Mouse (Mus musculus) midbrain, embryonic 15.5 days (tissue): Measurements from ENCODE around the gene Olfr1216. TPM values are rescaled to one million over a fixed set of nuclear protein-coding genes. Genes with fewer than 3 reads are reported as not detected.
"Not testable (repeated sequence)": the region's sequence is repeated elsewhere in the genome, so short reads cannot be mapped to it uniquely, and the experiment has no call there.

Experiments
- ATAC-seq: fragments of 200-750 bp; cut with Nextera tagmentation; replicated peaks from 2 replicates; pipeline ENCODE4 v1.8.0; 2017; ENCODE audit warnings: moderate TSS enrichment
- H3K27ac ChIP-seq: fragments of 300-500 bp; sonication (generic); 2 replicates; pipeline ENCODE4 v1.5.1; 2015; ENCODE audit warnings: mild to moderate bottlenecking, inconsistent platforms
- H3K27me3 ChIP-seq: fragments of 300-500 bp; sonication (generic); replicated peaks from 2 replicates; pipeline ENCODE4 v1.6.1; 2015; ENCODE audit warnings: inconsistent platforms
- H3K36me3 ChIP-seq: fragments of 300-500 bp; sonication (generic); replicated peaks from 2 replicates; pipeline ENCODE4 v1.6.1; 2015; ENCODE audit warnings: inconsistent platforms
- H3K4me1 ChIP-seq: fragments of 300-500 bp; sonication (generic); 2 replicates; pipeline ENCODE4 v1.6.1; 2015; ENCODE audit warnings: inconsistent platforms
- H3K4me2 ChIP-seq: fragments of 300-500 bp; sonication (generic); 2 replicates; pipeline ENCODE4 v1.6.1; 2015; ENCODE audit warnings: inconsistent platforms, mild to moderate bottlenecking, moderate library complexity
- H3K4me3 ChIP-seq: fragments of 300-500 bp; sonication (generic); 2 replicates; pipeline ENCODE4 v1.5.1; 2015; ENCODE audit warnings: mild to moderate bottlenecking, inconsistent platforms
- H3K9ac ChIP-seq: fragments of 300-500 bp; sonication (generic); 2 replicates; pipeline ENCODE4 v1.6.1; 2015; ENCODE audit warnings: mild to moderate bottlenecking, inconsistent platforms
- H3K9me3 ChIP-seq: fragments of 300-500 bp; sonication (generic); 2 replicates; pipeline ENCODE4 v1.6.1; 2016; ENCODE audit warnings: inconsistent platforms
- WGBS: fragments of 180-500 bp; shearing (Covaris S2); methylation state at CpG from one replicate; pipeline ENCODE4 v1.1.7; 2015; ENCODE audit warnings: mixed read lengths; 5-methylcytosine and 5-hydroxymethylcytosine counted together
- polyA plus RNA-seq: library from polyadenylated mRNA; unstranded; fragments of >200 nt; fragmentation: Nextera tagmentation; extraction: Ambion mirVana; gene quantifications from 2 replicates; pipeline ENCODE4 v1.2.1, GENCODE M21; 2015

Olfr1216 gene
- polyA plus RNA-seq = not detected in 2 replicates

GRCm38 (mm10) chr2:89018240-89018639 is at the start of gene Olfr1216:
Gene Olfr1216 (minus strand): TSS chr2:89018340.
- Histone ChIP-seq H3K4me1 (no peaks in the 10 kb centered on the region), H3K4me2 (no peak within 1 kb of the TSS), H3K27me3 (no peaks in the 10 kb centered on the region), H3K36me3 (no peaks in the 10 kb centered on the region), H3K27ac (no peak within 1 kb of the TSS), H3K4me3 (no peak within 1 kb of the TSS), H3K9ac (no peak within 1 kb of the TSS), H3K9me3 (no peaks in the 10 kb centered on the region)
- ATAC-seq = no peak
- 84% methylated on average over 1 of the region's 1 CpGs for WGBS

- Histone ChIP-seq H3K4me1 (no peaks in the 10 kb centered on the region), H3K4me3 (no peak within 1 kb of the TSS), H3K9ac (no peak within 1 kb of the TSS), H3K36me3 (no peaks in the 10 kb centered on the region), H3K27ac (no peak within 1 kb of the TSS), H3K9me3 (no peaks in the 10 kb centered on the region), H3K27me3 (no peaks in the 10 kb centered on the region), H3K4me2 (no peak within 1 kb of the TSS)
- ATAC-seq = no peak
Observed at GRCm38 (mm10) chr2:89061087-89061486, 42.9 kb upstream of the Olfr1216 start, which contains the start of gene Olfr1218. Gene Olfr1218 (minus strand): TSS chr2:89061187.

- 74% methylated on average over 2 of the region's 2 CpGs for WGBS
- Histone ChIP-seq H3K9me3 (no peaks in the 10 kb centered on the region), H3K36me3 (no peaks in the 10 kb centered on the region), H3K9ac (no peak within 1 kb of the TSS), H3K27me3 (no peaks in the 10 kb centered on the region), H3K27ac (no peak within 1 kb of the TSS), H3K4me1 (no peaks in the 10 kb centered on the region), H3K4me2 (no peak within 1 kb of the TSS), H3K4me3 (no peak within 1 kb of the TSS)
- ATAC-seq = no peak
Observed at GRCm38 (mm10) chr2:89031965-89032364, 13.8 kb upstream of the Olfr1216 start, which contains the start of gene Olfr1217. Gene Olfr1217 (minus strand): TSS chr2:89032065.

GRCm38 (mm10) chr2:89021436-89021835 is 3.3 kb upstream of the Olfr1216 start:
- ATAC-seq, H3K27ac ChIP-seq, H3K4me3 ChIP-seq, H3K27me3 ChIP-seq, H3K4me2 ChIP-seq, H3K36me3 ChIP-seq, H3K4me1 ChIP-seq, H3K9ac ChIP-seq, H3K9me3 ChIP-seq: not testable (repeated sequence)
- 72% methylated on average over 3 of the region's 3 CpGs for WGBS

- WGBS = 68% methylated on average over 2 of the region's 2 CpGs
- Histone ChIP-seq H3K27me3 (no peaks in the 10 kb centered on the region), H3K4me2 (no peak within 1 kb of the TSS), H3K36me3 (no peaks in the 10 kb centered on the region), H3K9ac (no peak within 1 kb of the TSS), H3K4me1 (no peaks in the 10 kb centered on the region), H3K9me3 (no peaks in the 10 kb centered on the region), H3K4me3 (no peak within 1 kb of the TSS), H3K27ac (no peak within 1 kb of the TSS)
- no peak for ATAC-seq
Observed at GRCm38 (mm10) chr2:89006873-89007272, 11.3 kb downstream of the Olfr1216 start, which contains the start of gene Olfr1215. Gene Olfr1215 (minus strand): TSS chr2:89006973.

GRCm38 (mm10) chr2:88992553-88992952 is 25.6 kb downstream of the Olfr1216 start, which contains the start of gene Olfr1214:
Gene Olfr1214 (minus strand): TSS chr2:88992653.
- Histone ChIP-seq H3K27me3 (no peaks in the 10 kb centered on the region), H3K36me3 (no peaks in the 10 kb centered on the region), H3K27ac (no peak within 1 kb of the TSS), H3K4me1 (no peaks in the 10 kb centered on the region), H3K9ac (no peak within 1 kb of the TSS), H3K4me2 (no peak within 1 kb of the TSS), H3K4me3 (no peak within 1 kb of the TSS), H3K9me3 (no peaks in the 10 kb centered on the region)
- WGBS = 81% methylated on average over 1 of the region's 1 CpGs
- ATAC-seq = no peak

GRCm38 (mm10) chr2:88980181-88980580 is 38.0 kb downstream of the Olfr1216 start, which contains the start of gene Gm13762:
Gene Gm13762 (minus strand): TSS chr2:88980281.
- no peak for ATAC-seq
- Histone ChIP-seq H3K36me3 (no peaks in the 10 kb centered on the region), H3K27me3 (no peaks in the 10 kb centered on the region), H3K4me2 (no peak within 1 kb of the TSS), H3K27ac (no peak within 1 kb of the TSS), H3K4me1 (no peaks in the 10 kb centered on the region), H3K9me3 (no peaks in the 10 kb centered on the region), H3K9ac (no peak within 1 kb of the TSS), H3K4me3 (no peak within 1 kb of the TSS)
- WGBS = 80% methylated on average over 1 of the region's 1 CpGs

Other genes starting within 250 kb of the Olfr1216 start
- gene Olfr1200, start 247.9 kb downstream of the Olfr1216 start, polyA plus RNA-seq = not detected in 2 replicates
- gene Olfr1201, start 225.3 kb downstream of the Olfr1216 start, polyA plus RNA-seq = not detected in 2 replicates
- gene Olfr1202, start 203.8 kb downstream of the Olfr1216 start, polyA plus RNA-seq = not detected in 2 replicates
- not detected in 2 replicates for gene Olfr1205, start 188.6 kb downstream of the Olfr1216 start, polyA plus RNA-seq
- gene Olfr1204, start 169.0 kb downstream of the Olfr1216 start, polyA plus RNA-seq = not detected in 2 replicates
- gene Olfr1206, start 155.1 kb downstream of the Olfr1216 start, polyA plus RNA-seq = not detected in 2 replicates
- not detected in 2 replicates for gene Olfr1208, start 116.0 kb downstream of the Olfr1216 start, polyA plus RNA-seq
- gene Olfr1209, start 103.2 kb downstream of the Olfr1216 start, polyA plus RNA-seq = not detected in 2 replicates
- gene Olfr1211, start 80.2 kb downstream of the Olfr1216 start, polyA plus RNA-seq = not detected in 2 replicates
- not detected in 2 replicates for gene Olfr1212, start 64.4 kb downstream of the Olfr1216 start, polyA plus RNA-seq
- gene Gm13762, start 38.1 kb downstream of the Olfr1216 start, polyA plus RNA-seq = not detected in 2 replicates
- gene Olfr1214, start 25.7 kb downstream of the Olfr1216 start, polyA plus RNA-seq = not detected in 2 replicates
- gene Olfr1215, start 11.4 kb downstream of the Olfr1216 start, polyA plus RNA-seq = not detected in 2 replicates
- gene Olfr1217, start 13.7 kb upstream of the Olfr1216 start, polyA plus RNA-seq = not detected in 2 replicates
- not detected in 2 replicates for gene Olfr1218, start 42.8 kb upstream of the Olfr1216 start, polyA plus RNA-seq
- not detected in 2 replicates for gene Olfr1219, start 65.2 kb upstream of the Olfr1216 start, polyA plus RNA-seq
- not detected in 2 replicates for gene Olfr1220, start 88.5 kb upstream of the Olfr1216 start, polyA plus RNA-seq
- not detected in 2 replicates for gene Olfr1221, start 98.9 kb upstream of the Olfr1216 start, polyA plus RNA-seq
- not detected in 2 replicates for gene Olfr1222, start 114.7 kb upstream of the Olfr1216 start, polyA plus RNA-seq
- not detected in 2 replicates for gene Olfr1223, start 133.2 kb upstream of the Olfr1216 start, polyA plus RNA-seq
- not detected in 2 replicates for gene Olfr1224-ps1, start 145.8 kb upstream of the Olfr1216 start, polyA plus RNA-seq
- gene Olfr1225, start 156.3 kb upstream of the Olfr1216 start, polyA plus RNA-seq = not detected in 2 replicates
- gene Olfr1226, start 181.7 kb upstream of the Olfr1216 start, polyA plus RNA-seq = not detected in 2 replicates
- not detected in 2 replicates for gene Olfr1228, start 235.7 kb upstream of the Olfr1216 start, polyA plus RNA-seq